Mouse (Mus musculus): ENCODE results near the gene Ube2cbp.

Ube2cbp gene

GRCm38 (mm10) chr9:86319516-86320140 lies 145.1 kb downstream of the Ube2cbp start:
- DNase-seq (ENCODE audit: low spot score in 2 of 2), result no peak

- DNase-seq (ENCODE audit: low spot score in 2 of 2), result no peak
These were observed 149.1 kb downstream of the Ube2cbp start for GRCm38 (mm10) chr9:86315700-86316099.

- DNase-seq (ENCODE audit: low spot score in 2 of 2), result no peak
These were observed 156.1 kb downstream of the Ube2cbp start for GRCm38 (mm10) chr9:86308616-86309015.

- no peak for DNase-seq (ENCODE audit: low spot score in 2 of 2)
These were observed 158.2 kb downstream of the Ube2cbp start for GRCm38 (mm10) chr9:86306556-86306955.

- no peak for DNase-seq (ENCODE audit: low spot score in 2 of 2)
These were observed 163.3 kb downstream of the Ube2cbp start for GRCm38 (mm10) chr9:86301407-86301806.

GRCm38 (mm10) chr9:86298596-86298995 lies 166.2 kb downstream of the Ube2cbp start:
- DNase-seq (ENCODE audit: low spot score in 2 of 2), result no peak

GRCm38 (mm10) chr9:86298131-86298530 lies 166.6 kb downstream of the Ube2cbp start:
- no peak for DNase-seq (ENCODE audit: low spot score in 2 of 2)

- DNase-seq (ENCODE audit: low spot score in 2 of 2), result no peak
These were observed 167.8 kb downstream of the Ube2cbp start for GRCm38 (mm10) chr9:86296683-86297638.

GRCm38 (mm10) chr9:86287570-86287954 lies 177.2 kb downstream of the Ube2cbp start:
- no peak for DNase-seq (ENCODE audit: low spot score in 2 of 2)

- DNase-seq (ENCODE audit: low spot score in 2 of 2), result peak in 1 of 2 experiments; percentile 4
These were observed 177.8 kb downstream of the Ube2cbp start for GRCm38 (mm10) chr9:86286830-86287569.

GRCm38 (mm10) chr9:86282555-86282954 lies 182.2 kb downstream of the Ube2cbp start:
- DNase-seq (ENCODE audit: low spot score in 2 of 2), result no peak

- DNase-seq (ENCODE audit: low spot score in 2 of 2), result no peak
These were observed 183.6 kb downstream of the Ube2cbp start for GRCm38 (mm10) chr9:86281147-86281467.

GRCm38 (mm10) chr9:86280461-86281146 lies 184.1 kb downstream of the Ube2cbp start:
- DNase-seq (ENCODE audit: low spot score in 2 of 2), result no peak

GRCm38 (mm10) chr9:86269541-86269940 lies 195.2 kb downstream of the Ube2cbp start:
- no peak for DNase-seq (ENCODE audit: low spot score in 2 of 2)

GRCm38 (mm10) chr9:86266658-86267057 lies 198.1 kb downstream of the Ube2cbp start:
- DNase-seq (ENCODE audit: low spot score in 2 of 2), result no peak

All from right cerebral cortex, postnatal 36 days (tissue).